Mouse (Mus musculus) lung, postnatal 4 days (tissue): Measurements from ENCODE around the gene Vezf1.
A peak's percentile ranks its signal among the peaks of the same experiment; 100 is the strongest.
"Not testable (repeated sequence)": the region's sequence is repeated elsewhere in the genome, so short reads cannot be mapped to it uniquely, and the experiment has no call there.

Experiments used
- DNase-seq, 2 experiments: peaks; one replicate each; pipeline ENCODE4 v3.0.0; 2021

Vezf1 gene

DNA sequence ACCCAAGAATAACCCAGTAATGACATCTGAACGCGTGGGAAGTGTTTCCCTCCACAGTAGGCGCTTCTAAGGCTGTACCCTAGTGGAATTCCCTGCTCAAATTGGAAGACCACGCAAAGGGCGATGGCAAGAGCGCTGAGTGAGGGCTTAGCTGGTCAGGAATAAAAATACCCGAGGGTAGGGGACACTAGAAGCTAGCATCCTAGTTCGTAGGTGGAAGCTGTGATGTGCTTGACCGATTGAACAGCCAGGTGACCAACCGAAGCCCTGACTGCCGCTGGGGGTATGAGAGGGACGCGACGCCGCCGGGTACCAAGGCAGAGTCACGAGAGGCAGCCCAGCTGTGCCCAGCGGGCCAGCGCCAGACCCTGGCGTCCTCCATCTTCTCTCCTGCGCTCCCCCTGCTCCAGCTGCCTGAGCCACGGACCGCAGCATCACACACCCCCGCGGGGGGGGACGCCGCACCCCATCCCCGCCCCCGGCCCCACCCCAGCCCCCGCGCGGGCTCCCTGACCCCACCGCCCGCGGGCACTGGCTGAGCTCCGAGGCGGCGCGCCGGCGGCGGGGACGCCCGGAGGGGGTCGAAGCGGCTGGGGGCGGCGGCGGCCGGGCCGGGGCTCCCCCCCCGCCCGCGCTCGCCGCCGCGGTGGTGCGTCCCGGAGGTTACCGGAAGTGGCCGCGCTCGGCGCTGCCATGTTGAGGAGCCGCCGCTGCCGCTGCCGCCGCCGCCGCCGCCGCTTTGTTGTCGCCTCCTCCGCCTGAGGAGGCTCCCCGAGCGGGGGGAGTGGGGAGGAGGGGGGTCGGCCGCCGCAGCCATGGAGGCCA is at the start of gene Vezf1:
Gene Vezf1, plus strand, starts transcription at position 694 of the 825 bp plus-strand sequence.
- peak; percentile 84 to 88 for DNase-seq

GRCm38 (mm10) chr11:88023933-88024332 is 44.1 kb upstream of the Vezf1 start:
- DNase-seq, result no peak

GRCm38 (mm10) chr11:88027391-88028035 is 40.6 kb upstream of the Vezf1 start:
- no peak for DNase-seq

- DNase-seq, result no peak
These were observed 39.8 kb upstream of the Vezf1 start for GRCm38 (mm10) chr11:88028193-88028684.

DNA sequence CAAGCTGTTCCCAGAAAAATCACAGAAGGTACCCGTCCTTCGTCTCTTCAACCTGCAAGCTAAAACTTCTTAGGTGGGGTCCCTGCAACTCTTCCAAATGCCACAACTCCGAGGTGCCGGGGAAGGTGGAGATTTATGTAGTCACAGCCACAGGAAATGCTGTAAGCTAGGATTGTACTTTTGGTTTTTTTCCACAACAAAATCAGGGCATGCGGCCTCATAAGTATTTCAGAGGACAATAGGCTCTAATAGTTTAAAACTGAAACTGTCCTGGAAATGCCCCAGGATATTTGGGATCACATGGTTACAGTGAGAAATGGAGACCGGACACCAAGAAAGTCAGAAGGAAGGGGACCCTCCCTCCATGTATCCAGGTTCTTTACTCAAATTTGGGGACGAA is 37.9 kb upstream of the Vezf1 start:
- DNase-seq, result no peak

DNA sequence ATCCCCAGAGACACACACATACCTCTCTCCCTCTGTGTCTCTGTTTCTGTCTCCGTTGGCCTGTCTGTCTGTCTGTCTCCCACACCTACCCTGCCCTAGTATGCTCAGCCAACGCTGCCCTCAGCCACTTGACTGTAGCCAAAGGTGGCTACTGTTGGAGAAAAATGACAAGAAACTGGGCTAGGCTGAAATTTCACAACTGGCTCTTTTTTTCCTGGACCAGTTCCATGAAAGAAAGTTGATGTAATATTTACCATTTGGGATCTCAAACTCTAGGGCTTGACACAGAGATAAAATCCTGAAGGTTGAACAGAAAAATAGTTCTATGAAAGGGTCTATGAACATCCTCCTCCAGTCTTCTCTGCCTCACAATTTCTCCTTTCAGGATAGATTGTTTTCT is 37.2 kb upstream of the Vezf1 start:
- no peak for DNase-seq

DNA sequence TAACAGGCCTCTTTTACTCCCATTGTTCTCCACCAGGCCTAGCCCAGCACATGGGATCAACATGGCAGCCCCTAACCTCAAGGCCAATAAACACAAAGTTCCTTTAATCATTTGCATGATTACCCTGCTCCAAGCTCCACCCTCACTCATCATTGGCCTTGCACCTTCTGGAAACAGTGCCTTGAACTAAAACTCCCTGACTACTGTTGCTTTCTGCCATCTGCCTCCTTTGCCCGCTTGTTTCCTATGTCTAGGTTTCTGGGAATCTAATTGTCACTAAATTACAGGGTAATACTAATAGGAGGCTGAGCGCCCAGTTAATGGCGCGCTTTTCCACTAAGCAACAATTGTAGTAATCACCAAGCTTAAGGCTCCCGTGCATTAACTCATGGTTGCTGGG is 36.3 kb upstream of the Vezf1 start:
- DNase-seq, result no peak

GRCm38 (mm10) chr11:88035970-88036369 is 32.1 kb upstream of the Vezf1 start:
- DNase-seq, result no peak

DNA sequence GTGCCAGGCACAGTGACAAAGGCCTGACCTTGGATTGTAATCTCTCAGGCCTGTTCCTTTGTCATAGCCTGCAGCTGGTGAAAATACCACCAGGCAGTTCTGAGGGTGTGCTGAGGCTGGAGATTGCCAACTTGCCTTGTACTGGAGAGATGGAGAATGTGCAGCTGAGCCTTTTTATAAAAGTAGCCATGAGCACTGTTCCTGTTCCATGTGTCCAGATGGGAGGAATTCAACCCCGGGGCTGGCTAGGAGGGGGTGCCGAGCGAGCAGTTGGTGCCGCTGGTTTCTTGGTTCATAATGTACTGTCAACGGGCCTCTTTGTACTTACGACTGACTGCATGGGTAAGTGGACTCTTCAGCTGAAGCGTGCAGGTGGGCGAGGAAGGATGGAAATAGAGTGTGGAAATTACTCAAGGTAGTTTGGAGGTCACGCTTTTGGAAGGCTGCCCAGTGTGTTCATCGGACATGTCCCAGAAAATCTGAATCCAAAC is 31.3 kb upstream of the Vezf1 start:
- DNase-seq, result no peak

DNA sequence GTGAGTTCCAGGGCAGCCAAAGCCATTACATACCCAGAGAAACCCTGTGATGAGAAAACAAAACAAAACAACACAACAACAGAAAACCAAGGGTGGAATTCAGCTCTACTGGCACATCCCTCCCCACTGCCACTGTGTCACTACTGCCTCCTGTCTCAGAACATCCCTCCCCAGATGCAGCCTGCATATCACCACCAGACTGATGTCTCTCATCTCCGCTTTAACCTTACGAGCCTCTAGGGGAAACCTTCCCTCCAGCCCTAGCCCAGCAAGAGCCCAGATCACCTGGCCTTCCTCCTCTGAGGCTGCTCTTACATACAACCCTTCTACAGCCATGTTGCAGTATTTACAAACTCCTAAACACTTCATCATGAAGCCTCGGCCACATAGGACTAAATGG is 30.7 kb upstream of the Vezf1 start:
- no peak for DNase-seq

DNA sequence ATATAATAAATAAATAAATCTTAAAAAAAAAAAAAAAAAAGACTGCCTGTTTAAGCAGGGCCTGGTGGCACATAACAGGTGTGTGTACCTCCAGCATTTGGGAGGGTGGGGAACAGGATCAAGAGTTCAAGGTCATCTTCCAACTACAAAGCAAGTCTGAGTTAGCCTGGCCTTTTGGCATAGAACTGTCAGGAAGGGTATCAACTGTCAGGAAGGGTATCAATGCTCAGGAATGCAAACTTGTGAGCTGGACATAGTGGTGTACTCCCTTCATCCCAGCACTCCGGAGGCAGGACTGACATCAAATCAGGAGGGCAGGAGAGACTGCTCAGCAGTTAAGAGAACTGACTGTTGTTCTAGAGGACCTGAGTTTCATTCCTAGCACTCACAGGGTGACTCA is 29.0 kb upstream of the Vezf1 start:
- no peak for DNase-seq

GRCm38 (mm10) chr11:88044314-88044713 is 23.8 kb upstream of the Vezf1 start:
- DNase-seq, result no peak

DNA sequence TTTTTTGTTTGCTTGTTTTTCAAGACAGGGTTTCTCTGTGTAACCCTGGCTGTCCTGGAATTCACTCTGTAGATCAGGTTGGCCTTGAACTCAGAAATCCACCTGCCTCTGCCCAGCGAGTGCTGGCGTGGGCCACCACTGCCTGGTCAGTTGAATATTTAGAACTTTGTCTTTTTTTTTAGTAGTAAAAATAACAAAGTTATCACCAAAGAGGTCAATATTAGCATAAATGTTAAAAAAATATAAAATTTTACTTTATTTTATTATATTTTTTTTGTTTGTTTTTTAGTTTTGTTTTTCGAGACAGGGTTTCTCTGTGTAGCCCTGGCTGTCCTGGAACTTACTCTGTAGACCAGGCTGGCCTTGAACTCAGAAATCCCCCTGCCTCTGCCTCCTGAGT is 22.9 kb upstream of the Vezf1 start:
- not testable (repeated sequence) for DNase-seq

DNA sequence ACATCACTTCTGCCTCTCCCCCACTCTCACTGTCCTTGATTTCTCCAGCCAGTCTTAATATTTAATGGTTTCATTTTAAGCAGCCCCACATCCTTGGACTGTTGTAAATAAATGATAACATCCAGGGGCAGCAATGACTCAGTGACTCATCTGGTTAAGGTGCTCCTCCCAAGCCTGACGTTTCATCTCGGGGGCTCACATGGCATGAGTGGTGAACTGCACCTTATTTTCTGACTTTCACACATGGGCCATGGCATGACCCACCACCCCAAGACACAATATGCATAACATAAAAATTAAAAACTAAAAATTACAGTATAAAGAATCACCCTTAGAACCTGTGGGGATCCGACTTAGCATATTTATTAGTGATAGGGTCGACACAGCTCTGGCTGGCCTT is 22.2 kb upstream of the Vezf1 start:
- DNase-seq, result no peak

DNA sequence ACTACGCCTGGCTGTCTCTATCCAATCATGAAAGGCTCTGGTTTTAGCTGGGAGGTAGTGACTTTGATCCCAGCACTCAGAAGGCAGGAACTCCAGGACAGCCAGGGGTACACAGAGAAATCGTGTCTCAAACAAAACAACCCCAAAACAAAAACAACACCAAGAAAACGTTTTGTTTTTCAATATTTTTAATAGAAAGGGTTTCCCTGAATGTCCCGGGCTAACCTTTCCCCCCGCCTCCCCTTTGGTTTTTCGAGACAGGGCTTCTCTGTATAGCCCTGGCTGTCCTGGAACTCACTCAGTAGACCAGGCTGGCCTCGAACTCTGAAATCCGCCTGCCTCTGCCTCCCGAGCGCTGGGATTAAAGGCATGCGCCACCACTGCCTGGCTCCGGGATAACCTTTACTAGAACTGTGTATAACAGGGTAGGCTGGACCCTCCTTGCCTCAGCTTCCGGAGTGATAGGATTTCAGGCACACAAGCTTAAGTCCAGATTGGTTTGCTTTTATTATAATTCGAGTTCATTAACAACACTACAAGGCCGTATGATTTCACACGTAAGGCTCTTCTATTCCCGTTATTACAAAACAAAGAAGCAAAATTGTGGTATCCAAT is 21.6 kb upstream of the Vezf1 start:
- DNase-seq, result peak; percentile 28 to 29

DNA sequence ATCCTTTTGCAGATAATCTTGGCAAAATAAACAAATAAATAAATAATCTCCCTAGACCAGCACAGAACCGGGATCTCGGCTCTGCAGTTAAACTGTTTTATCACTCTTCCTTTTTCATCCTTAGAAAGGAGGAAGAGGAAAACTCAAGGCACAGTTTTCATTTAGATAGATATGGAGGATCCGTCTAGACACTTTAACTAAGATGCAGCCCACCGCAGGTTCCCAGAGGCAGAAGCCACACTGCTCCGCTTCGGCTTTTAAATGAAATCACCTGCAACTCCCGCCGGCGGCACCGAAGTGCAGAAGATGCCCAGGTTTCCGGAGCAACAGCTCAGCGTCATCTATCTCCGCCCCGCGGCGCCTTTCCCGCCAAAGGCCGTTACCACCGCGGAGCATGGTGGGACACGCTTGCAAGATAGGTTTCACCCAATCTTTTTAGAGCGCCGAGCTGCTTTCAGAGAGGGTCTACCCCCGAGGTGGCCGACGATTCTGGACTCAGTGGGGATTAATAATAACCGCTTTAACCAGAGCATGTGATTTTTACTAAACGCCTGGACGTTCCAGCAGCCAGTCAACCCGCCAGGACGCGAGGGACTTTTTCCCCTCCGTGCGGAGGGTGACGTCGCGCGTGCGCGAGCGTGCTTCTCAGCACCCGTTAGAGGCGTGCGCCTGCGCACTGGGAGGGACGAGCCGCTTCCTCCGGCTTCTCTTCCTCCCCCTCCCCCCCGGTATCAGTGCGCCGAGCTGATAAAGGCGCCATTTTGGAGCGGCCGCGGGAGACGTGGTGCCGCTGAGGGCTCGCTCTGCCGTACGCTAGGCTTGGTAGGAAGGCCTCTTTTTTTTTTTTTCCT is 20.9 kb upstream of the Vezf1 start, which contains the start of gene Srsf1:
Gene Srsf1, plus strand, starts transcription at position 430 of the 851 bp plus-strand sequence.
- peak; percentile 98 to 99 for DNase-seq

- peak; percentile 78 to 84 for DNase-seq
These were observed 20.1 kb upstream of the Vezf1 start for GRCm38 (mm10) chr11:88047871-88048531.

- DNase-seq, result no peak
These were observed 19.0 kb upstream of the Vezf1 start for GRCm38 (mm10) chr11:88048961-88049670.

GRCm38 (mm10) chr11:88049732-88050131 is 18.3 kb upstream of the Vezf1 start:
- no peak for DNase-seq

DNA sequence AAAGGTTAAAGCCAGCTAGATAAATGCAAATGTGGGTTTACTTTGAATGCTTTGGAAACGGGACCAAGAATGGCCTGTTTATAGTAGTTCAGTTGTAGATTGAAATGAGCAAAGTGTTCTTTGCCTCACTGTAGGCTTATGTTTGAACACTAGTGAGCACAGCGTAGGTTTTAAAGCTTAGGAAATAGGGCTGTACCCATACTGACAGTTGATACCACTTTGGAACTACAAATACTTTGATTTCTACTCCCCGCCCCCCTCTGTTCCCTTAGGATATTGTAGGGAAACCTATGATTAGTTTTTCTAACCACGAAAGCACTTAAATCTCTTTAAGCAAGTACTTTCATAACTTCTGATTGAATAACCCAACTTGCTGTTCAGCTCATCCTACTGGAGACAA is 15.4 kb upstream of the Vezf1 start:
- no peak for DNase-seq

GRCm38 (mm10) chr11:88053821-88054220 is 14.3 kb upstream of the Vezf1 start:
- no peak for DNase-seq
